In genomic region chr16:90303286-90303987, GRCm38 (mm10) we compare ENCODE assay signal across 23 mouse cellular contexts. TPM values are rescaled to one million over a fixed set of nuclear protein-coding genes. Genes with fewer than 3 reads are reported as not detected.
DNase-seq lines count a peak whose midpoint lies in the region; ATAC-seq and TF ChIP-seq lines count a peak whose summit lies in the region.
"Had no signal": no experiment of that assay in that cellular context is flagged by ENCODE, and none has a peak within 500 bp of the region (broad histone marks: within the 10 kb centered on the region; RNA-seq: fewer than 3 reads in every experiment).

No protein-coding gene starts in this region.

- TF ChIP-seq EP300 in heart, adult 2 months (IDR thresholded peaks at IDR 0.05; ENCODE audit: insufficient read depth, low read depth, low read length): no peak
- no peak for TF ChIP-seq EP300 in heart, postnatal 0 days (IDR thresholded peaks at IDR 0.05; ENCODE audit: low read depth)

- 55% methylated on average over 9 of the region's 9 CpGs for WGBS in heart, adult 2 months
- 50% methylated on average over 9 of the region's 9 CpGs for WGBS in heart, postnatal 0 days
- WGBS in embryonic facial prominence, embryonic 14.5 days: 65% methylated on average over 9 of the region's 9 CpGs
- WGBS in embryonic facial prominence, embryonic 15.5 days: 65% methylated on average over 9 of the region's 9 CpGs

- no peaks in the 10 kb centered on the region for H3K36me3 ChIP-seq in heart, adult 2 months (ENCODE audit: control insufficient read depth, insufficient read depth, low read length)
- no peaks in the 10 kb centered on the region for H3K36me3 ChIP-seq in heart, postnatal 0 days (replicated peaks; ENCODE audit: control insufficient read depth, insufficient read depth, low read length)
- H3K36me3 ChIP-seq in embryonic facial prominence, embryonic 14.5 days (ENCODE audit: control insufficient read depth, insufficient read depth, low read length): no peaks in the 10 kb centered on the region
- no peaks in the 10 kb centered on the region for H3K36me3 ChIP-seq in embryonic facial prominence, embryonic 15.5 days
- H3K36me3 ChIP-seq: embryonic facial prominence, embryonic 13.5 days; forebrain, embryonic 10.5 days; heart, embryonic 10.5 days; hindbrain, embryonic 10.5 days; intestine, embryonic 15.5 days had no signal

- ATAC-seq in heart, postnatal 0 days (ENCODE audit: insufficient read depth, low read depth): peak; percentile 50; the same call in 1 of the 2 replicates
- peak; percentile 64; the same call in 1 of the 2 replicates for ATAC-seq in embryonic facial prominence, embryonic 14.5 days (ENCODE audit: low read depth)
- ATAC-seq in embryonic facial prominence, embryonic 15.5 days (ENCODE audit: insufficient number of reproducible peaks, low FRiP score, low TSS enrichment, low read depth): peak; percentile 47; the same call in 1 of the 2 replicates
- ATAC-seq: forebrain, embryonic 14.5 days; intestine, embryonic 15.5 days had no signal

- TF ChIP-seq POLR2A in heart, adult 2 months (IDR thresholded peaks at IDR 0.05; ENCODE audit: insufficient read depth, low read depth, low read length): no peak

- intact Hi-C loops in heart, adult 2 months (cut with DNase I): no loop called here
- intact Hi-C loops in heart, postnatal 14 days (cut with DNase I): no loop called here

- no peak overlapping the region for H3K4me3 ChIP-seq in heart, adult 2 months
- no peak overlapping the region for H3K4me3 ChIP-seq in heart, postnatal 0 days (ENCODE audit: low read depth, low read length)
- H3K4me3 ChIP-seq in embryonic facial prominence, embryonic 14.5 days (ENCODE audit: low read depth, low read length): no peak overlapping the region
- H3K4me3 ChIP-seq in embryonic facial prominence, embryonic 15.5 days (replicated peaks): no peak overlapping the region
- H3K4me3 ChIP-seq: embryonic facial prominence, embryonic 13.5 days; erythroblast, embryonic 14.5 days; forebrain, embryonic 10.5 days; heart, embryonic 10.5 days; hindbrain, embryonic 10.5 days; intestine, embryonic 15.5 days had no signal

- peaks cover 2% of the 10 kb centered on the region for H3K4me1 ChIP-seq in heart, adult 2 months (ENCODE audit: control insufficient read depth, insufficient read depth, low read length)
- H3K4me1 ChIP-seq in heart, postnatal 0 days (ENCODE audit: control insufficient read depth, insufficient read depth): peaks cover 12% of the 10 kb centered on the region
- H3K4me1 ChIP-seq in embryonic facial prominence, embryonic 14.5 days (ENCODE audit: control insufficient read depth, insufficient read depth, low read length): no peaks in the 10 kb centered on the region
- no peaks in the 10 kb centered on the region for H3K4me1 ChIP-seq in embryonic facial prominence, embryonic 15.5 days
- H3K4me1 ChIP-seq: intestine, embryonic 15.5 days had no signal

- no peak overlapping the region for H3K27ac ChIP-seq in heart, adult 2 months
- H3K27ac ChIP-seq in heart, postnatal 0 days (ENCODE audit: low read depth): peak overlapping the region; percentile 84
- no peak overlapping the region for H3K27ac ChIP-seq in embryonic facial prominence, embryonic 14.5 days (replicated peaks; ENCODE audit: low read depth, low read length)
- H3K27ac ChIP-seq in embryonic facial prominence, embryonic 15.5 days (replicated peaks): no peak overlapping the region
- H3K27ac ChIP-seq: embryonic facial prominence, embryonic 13.5 days; forebrain, embryonic 10.5 days; heart, embryonic 10.5 days; hindbrain, embryonic 10.5 days; hindbrain, embryonic 14.5 days; intestine, embryonic 15.5 days had no signal

- H3K4me2 ChIP-seq in heart, postnatal 0 days (ENCODE audit: low read depth, low read length): no peak overlapping the region
- no peak overlapping the region for H3K4me2 ChIP-seq in embryonic facial prominence, embryonic 14.5 days (ENCODE audit: low read depth, low read length)
- no peak overlapping the region for H3K4me2 ChIP-seq in embryonic facial prominence, embryonic 15.5 days (replicated peaks)
- H3K4me2 ChIP-seq: embryonic facial prominence, embryonic 13.5 days; hindbrain, embryonic 14.5 days; intestine, embryonic 15.5 days had no signal

- H3K27me3 ChIP-seq in heart, adult 2 months (ENCODE audit: control insufficient read depth, insufficient read depth, low read length): no peaks in the 10 kb centered on the region
- no peaks in the 10 kb centered on the region for H3K27me3 ChIP-seq in heart, postnatal 0 days (ENCODE audit: control insufficient read depth, insufficient read depth, low read length)
- 0 out of 2 replicates have a peak, but pooled peaks cover 5% of the 10 kb centered on the region for H3K27me3 ChIP-seq in embryonic facial prominence, embryonic 14.5 days (replicated peaks; ENCODE audit: control insufficient read depth, insufficient read depth, low read length)
- H3K27me3 ChIP-seq in embryonic facial prominence, embryonic 15.5 days: no peaks in the 10 kb centered on the region
- H3K27me3 ChIP-seq: intestine, embryonic 15.5 days had no signal

- TF ChIP-seq CTCF in heart, adult 2 months (IDR thresholded peaks at IDR 0.05): no peak
- TF ChIP-seq CTCF in heart, postnatal 0 days (IDR thresholded peaks at IDR 0.05; ENCODE audit: low read depth): no peak

- no peaks in the 10 kb centered on the region for H3K79me2 ChIP-seq in heart, adult 2 months (replicated peaks; ENCODE audit: control insufficient read depth, insufficient read depth, low read length)

- no peak overlapping the region for H3K9ac ChIP-seq in heart, adult 2 months (ENCODE audit: low read depth, low read length)
- H3K9ac ChIP-seq in heart, postnatal 0 days (replicated peaks; ENCODE audit: low read depth, low read length): no peak overlapping the region
- H3K9ac ChIP-seq in embryonic facial prominence, embryonic 14.5 days (ENCODE audit: low read depth, low read length): no peak overlapping the region
- H3K9ac ChIP-seq in embryonic facial prominence, embryonic 15.5 days: no peak overlapping the region
- H3K9ac ChIP-seq: embryonic facial prominence, embryonic 13.5 days; hindbrain, embryonic 14.5 days; intestine, embryonic 15.5 days had no signal

- H3K9me3 ChIP-seq in heart, postnatal 0 days (replicated peaks; ENCODE audit: control insufficient read depth, low read length): no peaks in the 10 kb centered on the region
- no peaks in the 10 kb centered on the region for H3K9me3 ChIP-seq in embryonic facial prominence, embryonic 14.5 days (ENCODE audit: control insufficient read depth, low read length)
- no peaks in the 10 kb centered on the region for H3K9me3 ChIP-seq in embryonic facial prominence, embryonic 15.5 days (replicated peaks)
- H3K9me3 ChIP-seq: embryonic facial prominence, embryonic 13.5 days; forebrain, embryonic 10.5 days; heart, embryonic 10.5 days; hindbrain, embryonic 10.5 days; intestine, embryonic 15.5 days had no signal

- DNase-seq in heart, adult 11 months: peak; percentile 91
- no peak for DNase-seq in heart, adult 2 months
- DNase-seq in heart, postnatal 0 days (ENCODE audit: low spot score): peak; percentile 26
- DNase-seq in heart, postnatal 14 days: no peak
- DNase-seq in embryonic facial prominence, embryonic 14.5 days (ENCODE audit: low spot score): peak; percentile 11
- no peak for DNase-seq in cerebellum, postnatal 25 days
- no peak for DNase-seq in T-cell, adult 2 months (ENCODE audit: low spot score)
- DNase-seq: adrenal gland, adult 8-10 months; adrenal gland, postnatal 36 days; cerebellum, adult 2 months; cerebellum, postnatal 10 days; embryo, embryonic 11 days; gastrocnemius, postnatal 14 days; kidney, adult 18-20 months had no signal

RNA-seq across cellular contexts. Expression of gene Scaf4, which starts 19.1 kb away (rescaled TPM):
- total RNA-seq in heart, adult 2 months (2021): 10 to 100 TPM; 17.8 to 18.8 TPM
- 19.9 and 20.1 TPM in 2 replicates for polyA plus RNA-seq in heart, adult 2 months (2012; rRNA removed)
- 3.9 and 15.7 TPM in 2 replicates for total RNA-seq in heart, postnatal 0 days (2014; rRNA removed; ENCODE audit: low replicate concordance)
- 8.7 and 9.5 TPM in 2 replicates for polyA plus RNA-seq in heart, postnatal 0 days (2015; fragmentation: Nextera tagmentation; extraction: Ambion mirVana)
- 10 to 100 TPM; 26.9 to 28.3 TPM for total RNA-seq in heart, postnatal 14 days (2021)
- 23.6 and 25.4 TPM in 2 replicates for polyA plus RNA-seq in embryonic facial prominence, embryonic 14.5 days (2014; fragmentation: Nextera tagmentation; extraction: Ambion mirVana)
- polyA plus RNA-seq in embryonic facial prominence, embryonic 15.5 days (2015; fragmentation: Nextera tagmentation; extraction: Ambion mirVana): 27.9 and 31.3 TPM in 2 replicates

Comparison
In these comparisons a context has a peak if more than half of its experiments do, and no peak if none do; other contexts are left out.
1. DNase-seq: peak in heart, adult 11 months (single experiment), heart, postnatal 0 days (single experiment) and embryonic facial prominence, embryonic 14.5 days (single experiment); none in heart, adult 2 months (0 of 2), heart, postnatal 14 days (0 of 2), cerebellum, postnatal 25 days (0 of 2) and T-cell, adult 2 months (single experiment).
2. Peak in every context shown above with its lines, with median percentiles within 50 percentile points of each other: ATAC-seq.